Mouse (Mus musculus) heart, embryonic 13.5 days (tissue): ENCODE results near the gene Cabp1. TPM values are rescaled to one million over a fixed set of nuclear protein-coding genes. Genes with fewer than 3 reads are reported as not detected.
A peak's percentile ranks its signal among the peaks of the same experiment; 100 is the strongest.

ENCODE experiments used
- ATAC-seq: fragments of 200-750 bp; cut with Nextera tagmentation; 2 replicates; pipeline ENCODE4 v1.8.0; 2017; ENCODE audit warnings: moderate TSS enrichment; ENCODE audit not compliant: insufficient number of reproducible peaks, low FRiP score, low TSS enrichment; ENCODE audit errors: extremely low read depth
- H3K27ac ChIP-seq: fragments of 300-500 bp; sonication (generic); replicated peaks from 2 replicates; pipeline ENCODE4 v1.5.1; 2015; ENCODE audit warnings: moderate library complexity, mild to moderate bottlenecking, inconsistent platforms
- H3K27me3 ChIP-seq: fragments of 300-500 bp; sonication (generic); replicated peaks from 2 replicates; pipeline ENCODE4 v1.6.1; 2015; ENCODE audit warnings: mild to moderate bottlenecking, inconsistent platforms
- H3K36me3 ChIP-seq: fragments of 300-500 bp; sonication (generic); 2 replicates; pipeline ENCODE4 v1.6.1; 2015; ENCODE audit warnings: mild to moderate bottlenecking, inconsistent platforms
- H3K4me1 ChIP-seq: fragments of 300-500 bp; sonication (generic); 2 replicates; pipeline ENCODE4 v1.6.1; 2015; ENCODE audit warnings: inconsistent platforms
- H3K4me2 ChIP-seq: fragments of 300-500 bp; sonication (generic); 2 replicates; pipeline ENCODE4 v1.6.1; 2015; ENCODE audit warnings: inconsistent platforms, mild to moderate bottlenecking, moderate library complexity
- H3K4me3 ChIP-seq: fragments of 300-500 bp; sonication (generic); 2 replicates; pipeline ENCODE4 v1.5.1; 2015; ENCODE audit warnings: moderate library complexity, mild to moderate bottlenecking, inconsistent platforms
- H3K9ac ChIP-seq: fragments of 300-500 bp; sonication (generic); 2 replicates; pipeline ENCODE4 v1.6.1; 2015; ENCODE audit warnings: inconsistent platforms, mild to moderate bottlenecking, moderate library complexity
- H3K9me3 ChIP-seq: fragments of 300-500 bp; sonication (generic); 2 replicates; pipeline ENCODE4 v1.6.1; 2016; ENCODE audit warnings: inconsistent platforms
- WGBS: fragments of 180-500 bp; shearing (Covaris S2); methylation state at CpG from one replicate; pipeline ENCODE4 v1.1.7; 2015; ENCODE audit warnings: mixed read lengths; 5-methylcytosine and 5-hydroxymethylcytosine counted together
- polyA plus RNA-seq: library from polyadenylated mRNA; unstranded; fragments of >200 nt; fragmentation: Nextera tagmentation; extraction: Ambion mirVana; gene quantifications from 2 replicates; pipeline ENCODE4 v1.2.1, GENCODE M21; 2015

Cabp1 gene
- polyA plus RNA-seq, 1 experiment from 2014 or later: 0.53 TPM

- 43% methylated on average over 17 of the region's 17 CpGs for WGBS
- no peak overlapping the region for H3K27ac ChIP-seq
- peak overlapping the region; percentile 40 for H3K9ac ChIP-seq
- H3K27me3 ChIP-seq: peaks cover 53% of the 10 kb centered on the region
- ATAC-seq: no peak
- peak overlapping the region; percentile 28 for H3K4me3 ChIP-seq
- peaks cover 4% of the 10 kb centered on the region; the same call in 1 of the 2 replicates for H3K9me3 ChIP-seq
- peaks cover 48% of the 10 kb centered on the region for H3K4me1 ChIP-seq
- peak overlapping the region; percentile 58 for H3K4me2 ChIP-seq
- H3K36me3 ChIP-seq: no peaks in the 10 kb centered on the region
Observed at GRCm38 (mm10) chr5:115186371-115187073, 7.7 kb downstream of the Cabp1 start.

GRCm38 (mm10) chr5:115184726-115185125 lies 9.5 kb downstream of the Cabp1 start:
- Histone ChIP-seq H3K27me3 (peaks cover 35% of the 10 kb centered on the region), H3K4me2 (peak overlapping the region; percentile 50), H3K4me1 (peaks cover 56% of the 10 kb centered on the region), H3K4me3 (peak overlapping the region; percentile 16; the same call in 1 of the 2 replicates), H3K9me3 (peaks cover 4% of the 10 kb centered on the region; the same call in 1 of the 2 replicates), H3K27ac (no peak overlapping the region), H3K9ac (peak overlapping the region; percentile 12; the same call in 1 of the 2 replicates), H3K36me3 (no peaks in the 10 kb centered on the region)
- 18% methylated on average over 15 of the region's 15 CpGs for WGBS
- no peak for ATAC-seq

- no peak for ATAC-seq
- 39% methylated on average over 10 of the region's 10 CpGs for WGBS
Observed at GRCm38 (mm10) chr5:115183482-115183881, 10.7 kb downstream of the Cabp1 start.

GRCm38 (mm10) chr5:115182925-115183324 lies 11.3 kb downstream of the Cabp1 start:
- no peak for ATAC-seq
- peak overlapping the region; percentile 73 for H3K27ac ChIP-seq
- peaks cover 56% of the 10 kb centered on the region for H3K4me1 ChIP-seq
- WGBS: 63% methylated on average over 8 of the region's 8 CpGs
- no peaks in the 10 kb centered on the region for H3K9me3 ChIP-seq
- H3K9ac ChIP-seq: no peak overlapping the region; the same call in 1 of the 2 replicates
- no peaks in the 10 kb centered on the region for H3K36me3 ChIP-seq
- peaks cover 29% of the 10 kb centered on the region for H3K27me3 ChIP-seq
- no peak overlapping the region for H3K4me3 ChIP-seq
- H3K4me2 ChIP-seq: 0 out of 2 replicates have a peak overlapping the region, but pooled peaks have one; percentile 16

More at GRCm38 (mm10) chr5:115183482-115183881, 10.7 kb downstream of the Cabp1 start:
- peak overlapping the region; percentile 73 for H3K27ac ChIP-seq
- peaks cover 56% of the 10 kb centered on the region for H3K4me1 ChIP-seq
- no peaks in the 10 kb centered on the region for H3K36me3 ChIP-seq
- peaks cover 2% of the 10 kb centered on the region; the same call in 1 of the 2 replicates for H3K9me3 ChIP-seq
- H3K9ac ChIP-seq: no peak overlapping the region; the same call in 1 of the 2 replicates
- H3K4me2 ChIP-seq: no peak overlapping the region
- H3K4me3 ChIP-seq: no peak overlapping the region
- H3K27me3 ChIP-seq: peaks cover 30% of the 10 kb centered on the region

GRCm38 (mm10) chr5:115181248-115181940 lies 12.8 kb downstream of the Cabp1 start:
- no peak overlapping the region for H3K4me3 ChIP-seq
- no peaks in the 10 kb centered on the region for H3K36me3 ChIP-seq
- peak; percentile 39; the same call in 1 of the 2 replicates for ATAC-seq
- H3K9ac ChIP-seq: no peak overlapping the region
- H3K9me3 ChIP-seq: no peaks in the 10 kb centered on the region
- no peak overlapping the region for H3K4me2 ChIP-seq
- H3K27me3 ChIP-seq: peaks cover 16% of the 10 kb centered on the region
- H3K27ac ChIP-seq: peak overlapping the region; percentile 73
- WGBS: 58% methylated on average over 13 of the region's 13 CpGs
- H3K4me1 ChIP-seq: peaks cover 43% of the 10 kb centered on the region

GRCm38 (mm10) chr5:115179596-115179995 lies 14.6 kb downstream of the Cabp1 start:
- H3K9me3 ChIP-seq: no peaks in the 10 kb centered on the region
- H3K27ac ChIP-seq: no peak overlapping the region
- WGBS: 88% methylated on average over 11 of the region's 11 CpGs
- H3K4me1 ChIP-seq: peaks cover 39% of the 10 kb centered on the region
- no peak overlapping the region for H3K4me3 ChIP-seq
- no peak overlapping the region for H3K9ac ChIP-seq
- no peaks in the 10 kb centered on the region for H3K36me3 ChIP-seq
- no peak for ATAC-seq
- H3K4me2 ChIP-seq: no peak overlapping the region
- peaks cover 3% of the 10 kb centered on the region; the same call in 1 of the 2 replicates for H3K27me3 ChIP-seq

GRCm38 (mm10) chr5:115177866-115178265 lies 16.3 kb downstream of the Cabp1 start:
- peaks cover 21% of the 10 kb centered on the region for H3K4me1 ChIP-seq
- H3K27me3 ChIP-seq: peaks cover 3% of the 10 kb centered on the region; the same call in 1 of the 2 replicates
- no peak overlapping the region for H3K4me2 ChIP-seq
- H3K9ac ChIP-seq: no peak overlapping the region
- no peaks in the 10 kb centered on the region for H3K9me3 ChIP-seq
- H3K36me3 ChIP-seq: no peaks in the 10 kb centered on the region
- no peak overlapping the region for H3K27ac ChIP-seq
- WGBS: 79% methylated on average over 6 of the region's 6 CpGs
- no peak for ATAC-seq
- H3K4me3 ChIP-seq: no peak overlapping the region

- H3K27me3 ChIP-seq: peaks cover 3% of the 10 kb centered on the region; the same call in 1 of the 2 replicates
- no peak overlapping the region for H3K4me3 ChIP-seq
- no peaks in the 10 kb centered on the region for H3K4me1 ChIP-seq
- ATAC-seq: no peak
- H3K9me3 ChIP-seq: no peaks in the 10 kb centered on the region
- H3K4me2 ChIP-seq: no peak overlapping the region
- no peaks in the 10 kb centered on the region for H3K36me3 ChIP-seq
- WGBS: 100% methylated on average over 1 of the region's 1 CpGs
- no peak overlapping the region for H3K9ac ChIP-seq
- no peak overlapping the region for H3K27ac ChIP-seq
Observed at GRCm38 (mm10) chr5:115174554-115174953, 19.6 kb downstream of the Cabp1 start.

- no peaks in the 10 kb centered on the region for H3K36me3 ChIP-seq
- no peak overlapping the region for H3K9ac ChIP-seq
- WGBS: 78% methylated on average over 8 of the region's 8 CpGs
- H3K4me2 ChIP-seq: no peak overlapping the region
- H3K4me3 ChIP-seq: no peak overlapping the region
- no peaks in the 10 kb centered on the region for H3K27me3 ChIP-seq
- no peaks in the 10 kb centered on the region for H3K9me3 ChIP-seq
- peaks cover 28% of the 10 kb centered on the region for H3K4me1 ChIP-seq
- H3K27ac ChIP-seq: no peak overlapping the region
- no peak for ATAC-seq
Observed at GRCm38 (mm10) chr5:115170150-115170549, 24.0 kb downstream of the Cabp1 start.

- Histone ChIP-seq H3K9me3 (no peaks in the 10 kb centered on the region), H3K27me3 (no peaks in the 10 kb centered on the region), H3K4me1 (peaks cover 28% of the 10 kb centered on the region), H3K27ac (no peak overlapping the region), H3K4me2 (peak overlapping the region; percentile 37), H3K9ac (peak overlapping the region; percentile 63; the same call in 1 of the 2 replicates), H3K4me3 (no peak overlapping the region), H3K36me3 (no peaks in the 10 kb centered on the region)
- whole genome bisulfite sequencing: 37% methylated on average over 27 of the region's 27 CpGs
- ATAC-seq: no peak
Observed at GRCm38 (mm10) chr5:115168641-115169415, 25.4 kb downstream of the Cabp1 start.

- H3K9ac ChIP-seq: no peak overlapping the region
Observed at GRCm38 (mm10) chr5:115167396-115167795, 26.8 kb downstream of the Cabp1 start.

More at GRCm38 (mm10) chr5:115167396-115167795, 26.8 kb downstream of the Cabp1 start:
- no peak for ATAC-seq
- Histone ChIP-seq H3K4me2 (no peak overlapping the region), H3K27me3 (no peaks in the 10 kb centered on the region), H3K4me3 (no peak overlapping the region), H3K27ac (peak overlapping the region; percentile 61), H3K36me3 (no peaks in the 10 kb centered on the region), H3K9me3 (no peaks in the 10 kb centered on the region), H3K4me1 (peaks cover 31% of the 10 kb centered on the region)
- WGBS: 53% methylated on average over 6 of the region's 6 CpGs
